Mouse (Mus musculus) intestine, embryonic 15.5 days (tissue): ENCODE results near the gene Mllt3. TPM values are rescaled to one million over a fixed set of nuclear protein-coding genes. Genes with fewer than 3 reads are reported as not detected.

ENCODE experiments used
- ATAC-seq: fragments of 200-750 bp; cut with Nextera tagmentation; 2 replicates; pipeline ENCODE4 v1.8.0; 2017; ENCODE audit warnings: moderate TSS enrichment, moderate library complexity
- H3K27ac ChIP-seq: fragments of 300-500 bp; sonication (generic); 2 replicates; pipeline ENCODE4 v1.5.1; 2015; ENCODE audit warnings: mild to moderate bottlenecking, inconsistent platforms
- H3K27me3 ChIP-seq: fragments of 300-500 bp; sonication (generic); replicated peaks from 2 replicates; pipeline ENCODE4 v1.6.1; 2015; ENCODE audit warnings: inconsistent platforms
- H3K36me3 ChIP-seq: fragments of 300-500 bp; sonication (generic); 2 replicates; pipeline ENCODE4 v1.6.1; 2015; ENCODE audit warnings: inconsistent platforms
- H3K4me1 ChIP-seq: fragments of 300-500 bp; sonication (generic); replicated peaks from 2 replicates; pipeline ENCODE4 v1.6.1; 2015; ENCODE audit warnings: inconsistent platforms
- H3K4me2 ChIP-seq: fragments of 300-500 bp; sonication (generic); replicated peaks from 2 replicates; pipeline ENCODE4 v1.6.1; 2015; ENCODE audit warnings: mild to moderate bottlenecking, inconsistent platforms
- H3K4me3 ChIP-seq: fragments of 300-500 bp; sonication (generic); replicated peaks from 2 replicates; pipeline ENCODE4 v1.5.1; 2015; ENCODE audit warnings: inconsistent platforms
- H3K9ac ChIP-seq: fragments of 300-500 bp; sonication (generic); 2 replicates; pipeline ENCODE4 v1.6.1; 2015; ENCODE audit warnings: inconsistent platforms
- H3K9me3 ChIP-seq: fragments of 300-500 bp; sonication (generic); 2 replicates; pipeline ENCODE4 v1.6.1; 2016; ENCODE audit warnings: inconsistent platforms
- WGBS: fragments of 180-500 bp; shearing (Covaris S2); methylation state at CpG from one replicate; pipeline ENCODE4 v1.1.7; 2015; 5-methylcytosine and 5-hydroxymethylcytosine counted together
- polyA plus RNA-seq: library from polyadenylated mRNA; unstranded; fragments of >200 nt; fragmentation: Nextera tagmentation; extraction: Ambion mirVana; gene quantifications from 2 replicates; pipeline ENCODE4 v1.2.1, GENCODE M21; 2015

Mllt3 gene
- polyA plus RNA-seq, 1 experiment from 2014 or later, result 38.4 TPM

- Histone ChIP-seq H3K4me3 (peak overlapping the region; percentile 88), H3K27ac (peak overlapping the region; percentile 96), H3K4me2 (peak overlapping the region; percentile 77), H3K36me3 (no peaks in the 10 kb centered on the region), H3K4me1 (no peaks in the 10 kb centered on the region; the same call in none of the 2 replicates), H3K27me3 (no peaks in the 10 kb centered on the region), H3K9ac (peak overlapping the region; percentile 79), H3K9me3 (no peaks in the 10 kb centered on the region)
- under 1% methylated on average over 74 of the region's 100 CpGs for WGBS
- peak; percentile 69 for ATAC-seq
Measured at GRCm38 (mm10) chr4:88032151-88033098, 739 bp downstream of the Mllt3 start.

GRCm38 (mm10) chr4:88031211-88032150, 1.7 kb downstream of the Mllt3 start:
- Histone ChIP-seq H3K9me3 (no peaks in the 10 kb centered on the region), H3K4me3 (peak overlapping the region; percentile 88), H3K4me1 (no peaks in the 10 kb centered on the region; the same call in none of the 2 replicates), H3K36me3 (0 out of 2 replicates have a peak, but pooled peaks cover 2% of the 10 kb centered on the region), H3K27me3 (no peaks in the 10 kb centered on the region), H3K27ac (peak overlapping the region; percentile 96; the same call in 1 of the 2 replicates), H3K9ac (peak overlapping the region; percentile 79), H3K4me2 (peak overlapping the region; percentile 77)
- under 1% methylated on average over 84 of the region's 84 CpGs for WGBS
- ATAC-seq, result peak; percentile 10; the same call in 1 of the 2 replicates

- Histone ChIP-seq H3K9me3 (no peaks in the 10 kb centered on the region), H3K9ac (no peak overlapping the region), H3K4me2 (no peak overlapping the region), H3K36me3 (peaks cover 7% of the 10 kb centered on the region; the same call in 1 of the 2 replicates), H3K27ac (no peak overlapping the region), H3K27me3 (no peaks in the 10 kb centered on the region), H3K4me1 (no peaks in the 10 kb centered on the region), H3K4me3 (no peak overlapping the region)
- ATAC-seq, result no peak
- WGBS, result 83% methylated on average over 5 of the region's 5 CpGs
Measured at GRCm38 (mm10) chr4:88023567-88023966, 9.6 kb downstream of the Mllt3 start.

GRCm38 (mm10) chr4:88022623-88023022, 10.5 kb downstream of the Mllt3 start:
- 6% methylated on average over 1 of the region's 1 CpGs for WGBS
- no peaks in the 10 kb centered on the region for H3K9me3 ChIP-seq
- no peak overlapping the region for H3K9ac ChIP-seq
- H3K36me3 ChIP-seq, result peaks cover 7% of the 10 kb centered on the region; the same call in 1 of the 2 replicates
- H3K4me2 ChIP-seq, result no peak overlapping the region
- H3K4me1 ChIP-seq, result peaks cover 6% of the 10 kb centered on the region; the same call in 1 of the 2 replicates
- no peaks in the 10 kb centered on the region for H3K27me3 ChIP-seq
- no peak overlapping the region for H3K4me3 ChIP-seq
- no peak for ATAC-seq
- H3K27ac ChIP-seq, result no peak overlapping the region

GRCm38 (mm10) chr4:88020421-88020820, 12.7 kb downstream of the Mllt3 start:
- peaks cover 10% of the 10 kb centered on the region; the same call in 1 of the 2 replicates for H3K4me1 ChIP-seq
- no peaks in the 10 kb centered on the region for H3K9me3 ChIP-seq
- 77% methylated on average over 5 of the region's 5 CpGs for WGBS
- H3K4me2 ChIP-seq, result no peak overlapping the region
- no peak overlapping the region for H3K27ac ChIP-seq
- ATAC-seq, result no peak
- no peak overlapping the region for H3K9ac ChIP-seq
- H3K4me3 ChIP-seq, result no peak overlapping the region
- no peaks in the 10 kb centered on the region for H3K27me3 ChIP-seq
- H3K36me3 ChIP-seq, result no peaks in the 10 kb centered on the region

GRCm38 (mm10) chr4:88019645-88020044, 13.5 kb downstream of the Mllt3 start:
- Histone ChIP-seq H3K36me3 (no peaks in the 10 kb centered on the region), H3K4me3 (no peak overlapping the region), H3K4me1 (peaks cover 13% of the 10 kb centered on the region; the same call in 1 of the 2 replicates), H3K9me3 (no peaks in the 10 kb centered on the region), H3K27ac (no peak overlapping the region), H3K9ac (no peak overlapping the region), H3K4me2 (no peak overlapping the region), H3K27me3 (no peaks in the 10 kb centered on the region)
- 58% methylated on average over 4 of the region's 4 CpGs for WGBS
- no peak for ATAC-seq

- Histone ChIP-seq H3K9me3 (no peaks in the 10 kb centered on the region), H3K9ac (no peak overlapping the region), H3K27me3 (no peaks in the 10 kb centered on the region), H3K4me3 (no peak overlapping the region), H3K27ac (peak overlapping the region; percentile 24; the same call in 1 of the 2 replicates), H3K4me1 (peaks cover 17% of the 10 kb centered on the region; the same call in 1 of the 2 replicates), H3K4me2 (peak overlapping the region; percentile 35), H3K36me3 (no peaks in the 10 kb centered on the region)
- 30% methylated on average over 18 of the region's 18 CpGs for WGBS
- ATAC-seq, result peak; percentile 76
Measured at GRCm38 (mm10) chr4:88017452-88018350, 15.5 kb downstream of the Mllt3 start.

- H3K27ac ChIP-seq, result no peak overlapping the region
- 46% methylated on average over 5 of the region's 5 CpGs for WGBS
- H3K4me3 ChIP-seq, result no peak overlapping the region
- no peak overlapping the region for H3K9ac ChIP-seq
- H3K4me1 ChIP-seq, result peaks cover 21% of the 10 kb centered on the region
- H3K27me3 ChIP-seq, result no peaks in the 10 kb centered on the region
- no peak for ATAC-seq
- H3K36me3 ChIP-seq, result no peaks in the 10 kb centered on the region
- H3K4me2 ChIP-seq, result no peak overlapping the region
- no peaks in the 10 kb centered on the region for H3K9me3 ChIP-seq
Measured at GRCm38 (mm10) chr4:88015765-88016164, 17.4 kb downstream of the Mllt3 start.

- H3K4me2 ChIP-seq, result no peak overlapping the region
- no peaks in the 10 kb centered on the region for H3K36me3 ChIP-seq
- 67% methylated on average over 7 of the region's 7 CpGs for WGBS
- H3K4me1 ChIP-seq, result peaks cover 21% of the 10 kb centered on the region
- H3K9me3 ChIP-seq, result no peaks in the 10 kb centered on the region
- H3K4me3 ChIP-seq, result no peak overlapping the region
- no peak for ATAC-seq
- H3K27me3 ChIP-seq, result no peaks in the 10 kb centered on the region
- no peak overlapping the region for H3K9ac ChIP-seq
- H3K27ac ChIP-seq, result 0 out of 2 replicates have a peak overlapping the region, but pooled peaks have one; percentile 1
Measured at GRCm38 (mm10) chr4:88015261-88015660, 17.9 kb downstream of the Mllt3 start.

- Histone ChIP-seq H3K4me3 (no peak overlapping the region), H3K9ac (no peak overlapping the region), H3K27me3 (no peaks in the 10 kb centered on the region), H3K27ac (no peak overlapping the region), H3K36me3 (no peaks in the 10 kb centered on the region), H3K9me3 (no peaks in the 10 kb centered on the region), H3K4me2 (0 out of 2 replicates have a peak overlapping the region, but pooled peaks have one; percentile 11), H3K4me1 (peaks cover 17% of the 10 kb centered on the region)
- 29% methylated on average over 4 of the region's 4 CpGs for WGBS
- peak; percentile 72 for ATAC-seq
Measured at GRCm38 (mm10) chr4:88012774-88013173, 20.4 kb downstream of the Mllt3 start.
